Mouse (Mus musculus) thymus, adult 2 months (tissue): ENCODE results near the gene Prkce.

Experiments
- CTCF ChIP-seq: fragments of 200-500 bp; IDR thresholded peaks from 2 replicates; pipeline ENCODE4 v1.5.1; 2012; ENCODE audit warnings: mild to moderate bottlenecking, control low read depth, low read length, moderate library complexity, borderline replicate concordance; ENCODE audit not compliant: control insufficient read depth, poor library complexity, insufficient read depth; ENCODE audit errors: extremely low read depth
- POLR2A ChIP-seq: fragments of 200-500 bp; IDR thresholded peaks from 2 replicates; pipeline ENCODE4 v1.6.1; 2012; ENCODE audit warnings: mild to moderate bottlenecking, low read length, control low read depth, moderate library complexity; ENCODE audit not compliant: control insufficient read depth, poor library complexity, insufficient read depth; ENCODE audit errors: extremely low read depth

- TF ChIP-seq CTCF (no peak), POLR2A (no peak)
These were observed 38.7 kb downstream of the Prkce start for GRCm38 (mm10) chr17:86206289-86206688.
